In the genomic region with DNA sequence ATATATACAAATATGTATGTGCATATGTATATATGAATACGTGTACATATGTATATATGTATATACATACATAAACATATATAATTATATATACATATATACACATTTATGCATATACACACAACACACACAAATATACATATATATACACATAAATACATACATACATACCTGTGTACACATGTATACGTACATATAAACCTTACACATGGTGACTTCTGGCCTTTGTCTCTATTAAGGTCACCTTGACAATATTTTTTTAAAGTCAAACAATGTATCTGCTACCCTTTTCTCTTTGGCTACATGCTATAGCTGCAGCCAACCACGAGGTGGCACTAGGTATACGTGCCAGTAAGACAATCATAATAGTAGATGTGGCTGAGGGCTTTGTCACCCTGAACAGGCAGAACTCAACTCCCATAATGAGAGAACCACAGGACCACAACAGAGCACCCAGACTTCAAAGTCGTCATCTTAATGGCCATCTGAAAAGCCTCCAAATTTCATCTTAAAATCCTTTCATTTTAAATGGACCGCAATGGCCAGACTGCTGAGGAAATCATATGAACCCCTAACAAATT, we compare ENCODE assay signal across 8 mouse cellular contexts.
DNase-seq lines count a peak whose midpoint lies in the region; ATAC-seq lines count a peak whose summit lies in the region.

No protein-coding gene starts in this region.

- 14% methylated on average over 6 of the region's 6 CpGs for WGBS in intestine, embryonic 16.5 days
- 11% methylated on average over 6 of the region's 6 CpGs for WGBS in midbrain, embryonic 12.5 days
- WGBS in stomach, embryonic 16.5 days, result 16% methylated on average over 6 of the region's 6 CpGs

- H3K27me3 ChIP-seq in intestine, embryonic 16.5 days (replicated peaks; ENCODE audit: control insufficient read depth, insufficient read depth, low read length), result no peaks in the 10 kb centered on the region
- no peaks in the 10 kb centered on the region for H3K27me3 ChIP-seq in midbrain, embryonic 12.5 days
- H3K27me3 ChIP-seq in stomach, embryonic 16.5 days (ENCODE audit: control insufficient read depth, insufficient read depth, low read length), result no peaks in the 10 kb centered on the region; the same call in 1 of the 2 replicates

- H3K4me3 ChIP-seq in intestine, embryonic 16.5 days (ENCODE audit: low read length), result no peak overlapping the region
- H3K4me3 ChIP-seq in midbrain, embryonic 12.5 days, result no peak overlapping the region
- H3K4me3 ChIP-seq in stomach, embryonic 16.5 days (replicated peaks; ENCODE audit: low read length), result no peak overlapping the region

- intact Hi-C loops in left cerebral cortex, postnatal 4 days (cut with DNase I), result loop anchor here (5.0 to 10.0 kb wide), 2 partner anchors 164 to 732 kb away; no protein-coding TSS in a partner anchor

- H3K4me1 ChIP-seq in intestine, embryonic 16.5 days (ENCODE audit: control insufficient read depth, insufficient read depth, low read length), result peaks cover 3% of the 10 kb centered on the region; the same call in 1 of the 2 replicates
- H3K4me1 ChIP-seq in midbrain, embryonic 12.5 days, result peaks cover 6% of the 10 kb centered on the region; the same call in 1 of the 2 replicates
- no peaks in the 10 kb centered on the region for H3K4me1 ChIP-seq in stomach, embryonic 16.5 days (ENCODE audit: control insufficient read depth, insufficient read depth, low read length)

- no peaks in the 10 kb centered on the region for H3K36me3 ChIP-seq in intestine, embryonic 16.5 days (ENCODE audit: control insufficient read depth, insufficient read depth, low read length)
- no peaks in the 10 kb centered on the region for H3K36me3 ChIP-seq in midbrain, embryonic 12.5 days
- H3K36me3 ChIP-seq in stomach, embryonic 16.5 days (ENCODE audit: control insufficient read depth, insufficient read depth, low read length), result no peaks in the 10 kb centered on the region

- peak; percentile 94 for ATAC-seq in granulocyte monocyte progenitor cell, adult 5-6 weeks (replicated peaks; ENCODE audit: poor library complexity, severe bottlenecking)
- peak; percentile 67 for ATAC-seq in intestine, embryonic 16.5 days
- peak; percentile 87 for ATAC-seq in midbrain, embryonic 12.5 days (ENCODE audit: low FRiP score, low read depth)
- 0 out of 2 replicates have a peak, but pooled peaks have one; percentile 33 for ATAC-seq in stomach, embryonic 16.5 days (ENCODE audit: insufficient read depth, low FRiP score)

- no peaks in the 10 kb centered on the region for H3K9me3 ChIP-seq in intestine, embryonic 16.5 days (ENCODE audit: control insufficient read depth, low read length)
- H3K9me3 ChIP-seq in midbrain, embryonic 12.5 days, result no peaks in the 10 kb centered on the region
- no peaks in the 10 kb centered on the region for H3K9me3 ChIP-seq in stomach, embryonic 16.5 days (replicated peaks; ENCODE audit: control insufficient read depth, low read length)

- DNase-seq in urinary bladder, adult 18-20 months (ENCODE audit: low spot score in 2 of 2), result peak; percentile 12 to 42
- DNase-seq in urinary bladder, postnatal 10 days (ENCODE audit: low spot score), result no peak
- DNase-seq in embryo, embryonic 11.5 days (ENCODE audit: low read depth, low spot score), result peak; percentile 47
- DNase-seq in left cerebral cortex, postnatal 4 days, result peak; percentile 68

- no peak overlapping the region for H3K9ac ChIP-seq in intestine, embryonic 16.5 days (ENCODE audit: low read depth, low read length)
- no peak overlapping the region for H3K9ac ChIP-seq in midbrain, embryonic 12.5 days (replicated peaks)
- no peak overlapping the region for H3K9ac ChIP-seq in stomach, embryonic 16.5 days (ENCODE audit: low read length)

- H3K27ac ChIP-seq in intestine, embryonic 16.5 days (ENCODE audit: low read length), result no peak overlapping the region
- no peak overlapping the region for H3K27ac ChIP-seq in midbrain, embryonic 12.5 days (replicated peaks)
- no peak overlapping the region for H3K27ac ChIP-seq in stomach, embryonic 16.5 days (ENCODE audit: low read length)

- H3K4me2 ChIP-seq in intestine, embryonic 16.5 days (ENCODE audit: low read depth, low read length), result no peak overlapping the region
- H3K4me2 ChIP-seq in midbrain, embryonic 12.5 days (replicated peaks), result no peak overlapping the region
- H3K4me2 ChIP-seq in stomach, embryonic 16.5 days (ENCODE audit: low read depth, low read length), result peak overlapping the region; percentile 17

Comparison
In these comparisons a context has a peak if more than half of its experiments do, and no peak if none do; other contexts are left out.
1. ATAC-seq: peak in every context shown above with its lines; median percentile 94 in granulocyte monocyte progenitor cell, adult 5-6 weeks; 87 in midbrain, embryonic 12.5 days; 67 in intestine, embryonic 16.5 days; 33 in stomach, embryonic 16.5 days.